Mouse (Mus musculus): Measurements from ENCODE around the gene Zfp2. TPM values are rescaled to one million over a fixed set of nuclear protein-coding genes. Genes with fewer than 3 reads are reported as not detected.

Zfp2 gene
- polyA plus RNA-seq, 1 experiment from 2014 or later: 0.42 TPM

GRCm38 (mm10) chr11:50908136-50908535 lies 7.8 kb downstream of the Zfp2 start:
- no peaks in the 10 kb centered on the region for H3K36me3 ChIP-seq (ENCODE audit: inconsistent target)
- H3K79me2 ChIP-seq (ENCODE audit: inconsistent target): no peaks in the 10 kb centered on the region
- 93% methylated on average over 5 of the region's 5 CpGs for WGBS (ENCODE audit: missing documents)
- H3K4me3 ChIP-seq (ENCODE audit: inconsistent target): no peak overlapping the region
- no peak overlapping the region for H3K27ac ChIP-seq

- no peak overlapping the region for H3K4me3 ChIP-seq (ENCODE audit: inconsistent target)
- H3K36me3 ChIP-seq (ENCODE audit: inconsistent target): no peaks in the 10 kb centered on the region
- no peaks in the 10 kb centered on the region for H3K79me2 ChIP-seq (ENCODE audit: inconsistent target)
- WGBS (ENCODE audit: missing documents): 71% methylated on average over 1 of the region's 1 CpGs
- no peak overlapping the region for H3K27ac ChIP-seq
Measured at GRCm38 (mm10) chr11:50897359-50897758, 18.6 kb downstream of the Zfp2 start.

- 57% methylated on average over 2 of the region's 2 CpGs for WGBS (ENCODE audit: missing documents)
- Histone ChIP-seq H3K36me3 (ENCODE audit: inconsistent target) (no peaks in the 10 kb centered on the region), H3K79me2 (ENCODE audit: inconsistent target) (no peaks in the 10 kb centered on the region), H3K27ac (no peak overlapping the region), H3K4me3 (ENCODE audit: inconsistent target) (no peak overlapping the region)
Measured at GRCm38 (mm10) chr11:50892441-50892840, 23.5 kb downstream of the Zfp2 start.

- Histone ChIP-seq H3K4me3 (ENCODE audit: inconsistent target) (no peak within 1 kb of the TSS), H3K36me3 (ENCODE audit: inconsistent target) (no peaks in the 10 kb centered on the region), H3K79me2 (ENCODE audit: inconsistent target) (no peaks in the 10 kb centered on the region), H3K27ac (no peak within 1 kb of the TSS)
- WGBS (ENCODE audit: missing documents): 14% methylated on average over 26 of the region's 26 CpGs
Measured at GRCm38 (mm10) chr11:50887390-50888128, 28.4 kb downstream of the Zfp2 start, which contains the start of gene Zfp454. TSS of gene Zfp454 (minus strand) at chr11:50887651.

GRCm38 (mm10) chr11:50886933-50887293 lies 29.1 kb downstream of the Zfp2 start:
- 30% methylated on average over 6 of the region's 10 CpGs for WGBS (ENCODE audit: missing documents)
- H3K36me3 ChIP-seq (ENCODE audit: inconsistent target): no peaks in the 10 kb centered on the region
- no peak overlapping the region for H3K4me3 ChIP-seq (ENCODE audit: inconsistent target)
- H3K27ac ChIP-seq: no peak overlapping the region
- no peaks in the 10 kb centered on the region for H3K79me2 ChIP-seq (ENCODE audit: inconsistent target)

GRCm38 (mm10) chr11:50886231-50886932 lies 29.6 kb downstream of the Zfp2 start:
- no peak overlapping the region for H3K27ac ChIP-seq
- no peaks in the 10 kb centered on the region for H3K79me2 ChIP-seq (ENCODE audit: inconsistent target)
- no peaks in the 10 kb centered on the region for H3K36me3 ChIP-seq (ENCODE audit: inconsistent target)
- H3K4me3 ChIP-seq (ENCODE audit: inconsistent target): no peak overlapping the region
- WGBS (ENCODE audit: missing documents): 81% methylated on average over 7 of the region's 8 CpGs

- WGBS (ENCODE audit: missing documents): 62% methylated on average over 3 of the region's 3 CpGs
- Histone ChIP-seq H3K27ac (no peak overlapping the region), H3K79me2 (ENCODE audit: inconsistent target) (no peaks in the 10 kb centered on the region), H3K36me3 (ENCODE audit: inconsistent target) (no peaks in the 10 kb centered on the region), H3K4me3 (ENCODE audit: inconsistent target) (no peak overlapping the region)
Measured at GRCm38 (mm10) chr11:50883756-50884155, 32.2 kb downstream of the Zfp2 start.

GRCm38 (mm10) chr11:50878641-50879040 lies 37.3 kb downstream of the Zfp2 start:
- H3K36me3 ChIP-seq (ENCODE audit: inconsistent target): no peaks in the 10 kb centered on the region
- WGBS (ENCODE audit: missing documents): 94% methylated on average over 3 of the region's 3 CpGs
- H3K79me2 ChIP-seq (ENCODE audit: inconsistent target): no peaks in the 10 kb centered on the region
- no peak overlapping the region for H3K27ac ChIP-seq
- no peak overlapping the region for H3K4me3 ChIP-seq (ENCODE audit: inconsistent target)

GRCm38 (mm10) chr11:50850989-50851601 lies 64.9 kb downstream of the Zfp2 start:
- no peaks in the 10 kb centered on the region for H3K79me2 ChIP-seq (ENCODE audit: inconsistent target)
- no peak overlapping the region for H3K27ac ChIP-seq
- H3K4me3 ChIP-seq (ENCODE audit: inconsistent target): no peak overlapping the region
- WGBS (ENCODE audit: missing documents): 1% methylated on average over 71 of the region's 72 CpGs
- no peaks in the 10 kb centered on the region for H3K36me3 ChIP-seq (ENCODE audit: inconsistent target)

- no peak within 1 kb of the TSS for H3K4me3 ChIP-seq (ENCODE audit: inconsistent target)
- WGBS (ENCODE audit: missing documents): 0% methylated on average over 11 of the region's 11 CpGs
- no peak within 1 kb of the TSS for H3K27ac ChIP-seq
- no peaks in the 10 kb centered on the region for H3K79me2 ChIP-seq (ENCODE audit: inconsistent target)
- no peaks in the 10 kb centered on the region for H3K36me3 ChIP-seq (ENCODE audit: inconsistent target)
Measured at GRCm38 (mm10) chr11:50850177-50850735, 65.7 kb downstream of the Zfp2 start, which contains the start of gene Grm6. TSS of gene Grm6 (plus strand) at chr11:50850685.

- WGBS (ENCODE audit: missing documents): 1% methylated on average over 10 of the region's 10 CpGs
- Histone ChIP-seq H3K36me3 (ENCODE audit: inconsistent target) (no peaks in the 10 kb centered on the region), H3K27ac (no peak overlapping the region), H3K4me3 (ENCODE audit: inconsistent target) (no peak overlapping the region), H3K79me2 (ENCODE audit: inconsistent target) (no peaks in the 10 kb centered on the region)
Measured at GRCm38 (mm10) chr11:50849310-50849709, 66.7 kb downstream of the Zfp2 start.

Other genes starting within 250 kb of the Zfp2 start
- gene Zfp354c, start 88.4 kb downstream of the Zfp2 start, polyA plus RNA-seq (2018): 0.09 to 0.16 TPM in 2 of 3 replicates, not detected in the other
- gene Zfp879, start 74.6 kb downstream of the Zfp2 start, polyA plus RNA-seq (2018): not detected in 3 replicates
- not detected in 3 replicates for gene Grm6, start 65.5 kb downstream of the Zfp2 start, polyA plus RNA-seq (2018)
- gene Zfp454, start 28.5 kb downstream of the Zfp2 start, polyA plus RNA-seq (2018): not detected in 3 replicates
- not detected in 3 replicates for gene Zfp354b, start 15.5 kb upstream of the Zfp2 start, polyA plus RNA-seq (2018)
- not detected in 3 replicates for gene 4933414I15Rik, start 27.6 kb upstream of the Zfp2 start, polyA plus RNA-seq (2018)
- not detected in 3 replicates for gene Prop1, start 37.6 kb upstream of the Zfp2 start, polyA plus RNA-seq (2018)
- gene Olfr1378, start 50.4 kb upstream of the Zfp2 start, polyA plus RNA-seq (2018): not detected in 3 replicates
- gene Olfr1377, start 65.8 kb upstream of the Zfp2 start, polyA plus RNA-seq (2018): not detected in 3 replicates
- not detected in 3 replicates for gene Olfr51, start 87.4 kb upstream of the Zfp2 start, polyA plus RNA-seq (2018)
- not detected in 3 replicates for gene Olfr54, start 98.1 kb upstream of the Zfp2 start, polyA plus RNA-seq (2018)
- gene Olfr1375, start 131.9 kb upstream of the Zfp2 start, polyA plus RNA-seq (2018): not detected in 3 replicates
- gene Zfp354a, start 143.1 kb upstream of the Zfp2 start, polyA plus RNA-seq (2018): 0.07 TPM in 1 of 3 replicates, not detected in the others